Mouse (Mus musculus) liver, embryonic 14.5 days (tissue): ENCODE measurements around the gene Abca6.

Source experiments
- CTCF ChIP-seq: IDR thresholded peaks from 2 replicates; pipeline ENCODE4 v1.5.1; 2016; ENCODE audit warnings: antibody characterized with exemption, low read depth, control low read depth
- EP300 ChIP-seq: IDR thresholded peaks from 2 replicates; pipeline ENCODE4 v1.6.1; 2016; ENCODE audit warnings: antibody characterized with exemption, low read depth

DNA sequence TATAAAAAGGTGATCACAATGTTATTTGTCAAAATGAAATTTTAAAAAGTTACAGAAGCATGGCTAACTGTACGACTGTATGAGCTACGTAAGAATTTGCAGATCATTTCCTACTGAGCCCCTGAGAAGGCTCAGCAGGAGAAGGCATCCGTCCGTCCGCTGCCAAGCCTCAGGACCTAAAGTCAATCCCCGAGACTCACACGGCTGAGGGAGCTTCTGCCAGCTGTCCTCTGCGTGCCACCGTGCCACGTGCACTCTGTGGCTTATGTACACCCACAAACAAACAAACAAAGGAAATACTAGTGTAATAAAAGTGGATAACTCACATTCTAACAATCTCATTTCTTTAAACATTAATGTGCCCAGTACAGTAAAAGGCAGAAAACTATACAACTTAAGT lies 33.3 kb upstream of the Abca6 start:
- TF ChIP-seq CTCF (no peak), EP300 (no peak)
